Mouse (Mus musculus) heart, postnatal 10 days (tissue): ENCODE data around the gene Ralgps1. TPM values are rescaled to one million over a fixed set of nuclear protein-coding genes. Genes with fewer than 3 reads are reported as not detected.
"Not testable (repeated sequence)": the region's sequence is repeated elsewhere in the genome, so short reads cannot be mapped to it uniquely, and the experiment has no call there.

Experiments used
- DNase-seq, 2 experiments: peaks; one replicate each; pipeline ENCODE4 v3.0.0; 2021
- intact Hi-C: fragments of 180-260 bp; cut with DNase I; formaldehyde crosslinking; loops from one replicate; pipeline ENCODE4 v1.15.1; 2025
- total RNA-seq, 2 experiments: library from RNA; stranded (reverse); gene quantifications; 2 replicates each; pipeline ENCODE4 v1.2.3; 2021

The Ralgps1 gene
- total RNA-seq, 2 experiments from 2014 or later, result 6.7 to 9.0 TPM

- DNase-seq, result peak in 1 of 2 experiments; percentile 46
- intact Hi-C loops, result no loop called here
These were observed 151.0 kb downstream of the Ralgps1 start for GRCm38 (mm10) chr2:33220246-33220645.

DNA sequence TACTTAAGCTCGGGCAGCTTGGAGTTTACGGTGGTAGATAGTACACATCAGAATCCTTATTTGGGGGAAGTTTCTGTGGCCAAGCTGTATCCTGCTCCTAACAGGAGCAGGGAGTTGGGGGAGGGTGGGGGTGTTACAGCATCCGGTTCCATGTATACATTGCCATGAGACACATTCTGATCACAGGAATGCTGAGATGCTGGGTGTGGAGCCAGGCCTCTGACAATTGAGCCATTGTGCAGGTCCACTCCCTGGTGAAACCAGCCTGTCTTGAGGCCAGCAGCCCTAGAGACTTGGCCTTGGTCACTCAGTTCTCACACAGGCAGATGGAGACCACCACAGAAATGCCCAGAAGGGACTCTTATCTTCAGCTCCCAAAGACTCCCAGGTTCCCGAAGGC lies 151.6 kb downstream of the Ralgps1 start:
- no peak for DNase-seq
- intact Hi-C loops, result loop anchor here (2.0 to 5.0 kb wide), 3 partner anchors 42 to 129 kb away; no protein-coding TSS in a partner anchor

GRCm38 (mm10) chr2:33218903-33219625 lies 152.2 kb downstream of the Ralgps1 start:
- peak; percentile 60 to 66 for DNase-seq
- intact Hi-C loops, result loop anchor here (2.0 to 5.0 kb wide), 3 partner anchors 42 to 130 kb away; no protein-coding TSS in a partner anchor

DNA sequence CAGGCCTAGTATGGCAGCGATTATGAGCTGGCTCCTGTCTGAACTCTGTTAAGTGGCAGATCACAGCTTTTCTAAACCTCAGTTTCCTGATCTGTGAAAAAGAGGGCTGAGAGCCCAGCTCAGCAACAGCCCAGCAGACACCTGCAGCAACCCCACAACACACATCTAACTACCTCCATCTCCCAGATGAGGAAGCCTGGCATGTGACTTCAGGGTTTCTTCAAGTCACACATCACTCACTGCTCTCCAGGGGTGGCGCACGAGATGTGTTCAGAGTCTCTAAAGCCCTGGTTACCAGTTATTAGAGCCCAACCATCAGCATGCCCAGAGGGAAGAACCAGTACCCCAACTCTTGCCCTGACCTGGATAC lies 153.9 kb downstream of the Ralgps1 start:
- intact Hi-C loops, result loop anchor here (2.0 to 5.0 kb wide), 2 partner anchors 40 to 63 kb away; no protein-coding TSS in a partner anchor
- no peak for DNase-seq

DNA sequence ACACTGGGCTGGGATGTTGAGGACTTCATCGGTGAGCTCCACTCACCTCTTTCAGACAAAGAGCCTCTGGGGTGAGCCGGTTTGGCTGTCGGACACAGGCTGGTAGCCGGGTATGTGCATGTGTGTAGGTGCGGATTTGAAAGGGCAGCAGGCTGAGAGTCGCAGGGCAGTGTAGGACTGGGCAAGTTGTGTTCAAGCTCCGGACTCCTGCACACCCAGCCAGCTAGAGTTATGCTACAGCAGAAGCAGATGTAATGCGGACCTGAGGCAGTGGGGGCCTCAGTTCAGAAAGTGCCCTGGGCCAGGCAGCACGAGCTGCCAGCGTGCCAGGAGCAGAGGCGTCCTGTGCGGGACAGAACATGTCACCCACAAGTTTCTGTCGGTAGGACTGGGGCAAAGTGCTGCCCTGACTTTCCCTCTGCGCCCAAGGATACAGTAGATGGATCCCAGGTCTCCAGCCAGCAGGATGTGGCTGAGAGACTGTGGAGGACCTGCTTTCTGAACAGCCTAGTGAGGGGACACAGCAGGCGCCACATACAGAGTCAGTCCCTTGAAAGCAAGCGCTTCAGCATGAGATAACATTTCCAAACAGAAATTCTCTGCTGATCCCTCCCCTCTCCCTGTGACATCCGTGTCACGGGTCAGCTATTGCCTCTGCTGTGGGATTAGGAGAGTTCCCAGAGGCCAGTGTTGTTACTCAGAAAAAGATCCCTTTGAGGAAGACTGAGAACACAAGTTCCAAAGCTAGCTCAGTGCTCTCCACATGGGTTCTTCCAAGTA lies 154.5 kb downstream of the Ralgps1 start:
- peak; percentile 57 to 64 for DNase-seq

GRCm38 (mm10) chr2:33215700-33216509 lies 155.4 kb downstream of the Ralgps1 start, which contains the start of gene Angptl2:
Gene Angptl2, plus strand, starts transcription at chr2:33216069.
- DNase-seq, result peak; percentile 94 to 95
- intact Hi-C loops, result loop anchor here (2.0 to 5.0 kb wide), 2 partner anchors 39 to 61 kb away; no protein-coding TSS in a partner anchor

More for the DNA sequence above, 154.5 kb downstream of the Ralgps1 start:
- intact Hi-C loops, result loop anchor here (2.0 to 5.0 kb wide), 2 partner anchors 40 to 62 kb away; no protein-coding TSS in a partner anchor

- no peak for DNase-seq
- intact Hi-C loops, result loop anchor here (5.0 kb wide), 1 partner anchor 38 kb away; no protein-coding TSS in a partner anchor
These were observed 156.0 kb downstream of the Ralgps1 start for GRCm38 (mm10) chr2:33215177-33215699.

DNA sequence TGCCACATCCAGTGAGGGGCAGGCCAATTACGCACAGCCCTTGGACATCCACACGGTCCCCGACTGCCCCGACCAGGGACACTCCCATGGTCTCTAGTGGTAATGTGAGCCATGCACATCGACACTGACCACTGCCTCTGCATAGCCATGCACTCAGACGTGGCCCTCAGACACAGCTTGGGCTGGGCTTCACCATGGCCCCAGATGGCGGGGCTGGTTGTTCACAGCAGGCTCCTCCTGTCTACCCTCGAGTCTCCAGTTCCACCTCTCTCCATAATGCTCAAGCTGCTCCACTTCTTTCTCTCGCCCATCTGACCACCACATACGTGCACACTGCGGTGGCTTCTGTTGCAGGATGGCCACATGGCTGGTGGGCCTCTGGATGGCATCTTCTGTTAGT lies 160.0 kb downstream of the Ralgps1 start:
- intact Hi-C loops, DNase-seq: not testable (repeated sequence)

DNA sequence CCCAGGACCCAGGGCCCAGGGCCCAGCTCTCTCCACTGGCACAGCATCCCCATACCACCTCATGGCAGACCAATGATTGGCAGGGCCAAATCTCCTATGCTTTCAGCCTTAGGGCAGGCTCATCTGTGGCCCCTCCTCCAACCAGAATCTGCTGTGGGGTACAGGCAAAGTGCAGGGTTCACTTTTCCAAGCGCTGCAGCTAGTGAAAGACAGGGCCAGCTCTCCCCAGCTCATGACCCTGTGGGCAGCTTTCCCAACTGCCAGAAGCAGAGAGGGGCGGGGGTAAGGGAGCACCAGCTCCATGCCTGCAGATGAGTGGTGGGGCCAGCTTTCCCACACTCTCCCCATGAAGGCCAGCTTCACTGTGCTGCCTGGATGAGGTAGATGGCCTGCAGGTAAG lies 160.4 kb downstream of the Ralgps1 start:
- intact Hi-C loops, result no loop called here
- DNase-seq, result no peak

DNA sequence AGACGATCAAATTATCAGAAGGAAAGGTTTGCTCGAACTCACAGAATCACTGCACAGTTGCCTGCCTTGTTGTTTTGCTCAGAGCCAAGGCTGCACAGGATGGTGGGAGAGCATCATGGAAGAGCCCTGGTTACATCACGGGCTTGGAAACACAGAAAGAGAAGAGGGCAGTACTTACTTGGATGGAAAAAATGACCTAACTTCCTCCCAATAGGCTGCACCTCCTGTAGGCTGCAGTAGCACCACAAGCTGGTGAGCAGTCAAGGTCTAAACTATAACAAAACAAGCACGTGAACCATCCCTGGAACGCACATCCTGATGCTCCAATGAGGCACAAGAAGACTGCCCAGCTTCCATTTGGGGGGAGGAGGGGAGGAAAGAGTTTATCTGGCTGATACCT lies 163.2 kb downstream of the Ralgps1 start:
- intact Hi-C loops, result no loop called here
- no peak for DNase-seq

DNA sequence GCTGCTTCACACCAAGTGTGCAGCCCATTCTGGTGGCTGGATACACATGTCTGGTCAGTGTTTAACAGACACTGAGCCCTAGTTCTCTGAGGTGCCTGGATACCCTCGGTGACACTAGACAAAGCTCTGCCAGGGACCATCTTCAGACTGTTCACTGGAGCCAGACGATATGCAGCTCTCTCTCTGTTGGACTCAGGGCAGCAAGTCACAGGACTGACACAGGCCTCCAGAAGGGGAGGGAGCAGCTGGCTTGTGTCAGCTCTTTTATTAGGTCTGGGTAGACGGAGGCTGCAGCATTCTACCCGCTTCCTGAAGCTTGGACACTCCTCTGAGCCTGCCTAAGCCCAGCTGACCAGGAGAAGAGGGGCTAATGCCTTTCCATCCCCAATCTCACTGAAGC lies 164.2 kb downstream of the Ralgps1 start:
- intact Hi-C loops, result no loop called here
- DNase-seq, result peak; percentile 74 to 79

DNA sequence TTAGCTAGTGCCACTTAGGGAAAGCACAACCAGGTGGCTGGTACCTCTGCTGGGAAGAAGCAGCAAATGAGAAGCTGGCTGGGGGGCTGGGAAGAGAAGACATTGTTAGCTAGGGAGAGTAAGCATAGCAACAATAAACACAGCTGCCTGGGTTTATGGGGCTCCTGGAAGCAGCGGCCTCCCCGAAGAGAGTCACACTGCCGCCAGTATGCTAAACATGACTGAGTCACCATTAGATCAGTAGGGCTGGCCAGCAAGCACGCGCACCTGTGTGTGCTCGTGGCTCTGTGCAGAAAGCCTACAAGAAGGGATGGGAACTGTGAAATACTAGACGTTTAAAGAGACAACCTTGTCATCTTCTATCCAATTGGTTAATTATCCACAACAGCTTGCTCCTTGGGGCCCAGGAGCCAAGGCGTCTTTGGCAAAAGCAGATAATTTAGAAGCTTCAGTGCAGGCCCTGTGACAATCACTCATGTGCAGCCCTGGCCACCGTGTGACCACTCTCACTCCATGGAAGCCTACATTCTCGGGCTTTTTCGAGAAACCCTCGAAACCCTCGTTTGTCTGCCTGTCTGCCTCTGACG lies 165.3 kb downstream of the Ralgps1 start:
- intact Hi-C loops, result no loop called here
- no peak for DNase-seq

- intact Hi-C loops, result loop anchor here (5.0 kb wide), 1 partner anchor 48 kb away; no protein-coding TSS in a partner anchor
- no peak for DNase-seq
These were observed 166.3 kb downstream of the Ralgps1 start for GRCm38 (mm10) chr2:33204980-33205379.

GRCm38 (mm10) chr2:33203284-33203683 lies 168.0 kb downstream of the Ralgps1 start:
- intact Hi-C loops, result loop anchor here (5.0 kb wide), 1 partner anchor 46 kb away; no protein-coding TSS in a partner anchor
- peak in 1 of 2 experiments; percentile 63 for DNase-seq

DNA sequence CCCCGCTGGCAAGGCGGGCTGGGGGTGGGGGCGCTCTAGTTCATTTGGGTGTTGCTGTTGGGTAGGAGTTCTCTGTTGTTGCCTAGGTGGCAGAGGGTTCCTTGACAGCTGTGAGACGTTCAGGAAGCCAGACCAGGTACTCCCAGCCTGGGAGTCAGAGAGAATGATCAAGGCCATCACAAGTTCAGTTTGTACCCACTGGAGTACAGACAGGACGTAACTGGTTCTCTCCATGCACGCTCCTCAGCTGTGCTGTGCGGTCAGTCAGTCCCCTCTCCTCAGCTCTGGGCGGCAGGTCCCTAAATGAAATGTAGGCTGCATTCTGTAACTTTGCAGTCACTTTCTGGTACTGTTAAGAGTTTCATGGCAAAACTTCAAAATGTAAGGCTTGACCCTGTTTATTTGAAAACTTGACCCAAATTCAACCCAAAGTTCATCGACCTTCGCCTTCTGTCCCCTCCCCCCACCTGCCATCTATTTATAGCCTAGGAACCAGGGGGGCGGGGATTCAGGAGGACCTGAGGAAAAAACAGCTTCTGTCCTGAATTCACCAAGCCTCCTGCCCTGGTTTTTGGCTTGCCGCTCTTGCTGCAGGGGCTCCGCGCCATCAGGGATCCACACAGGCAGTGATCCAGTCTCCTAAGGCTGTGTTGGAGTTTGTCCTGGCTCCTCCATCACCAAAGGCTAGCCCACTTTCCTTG lies 170.8 kb downstream of the Ralgps1 start:
- DNase-seq, result peak in 1 of 2 experiments; percentile 68
- intact Hi-C loops, result loop anchor here (5.0 kb wide), 1 partner anchor 43 kb away; no protein-coding TSS in a partner anchor

GRCm38 (mm10) chr2:33189976-33190375 lies 181.3 kb downstream of the Ralgps1 start:
- DNase-seq, result no peak
- intact Hi-C loops, result no loop called here

DNA sequence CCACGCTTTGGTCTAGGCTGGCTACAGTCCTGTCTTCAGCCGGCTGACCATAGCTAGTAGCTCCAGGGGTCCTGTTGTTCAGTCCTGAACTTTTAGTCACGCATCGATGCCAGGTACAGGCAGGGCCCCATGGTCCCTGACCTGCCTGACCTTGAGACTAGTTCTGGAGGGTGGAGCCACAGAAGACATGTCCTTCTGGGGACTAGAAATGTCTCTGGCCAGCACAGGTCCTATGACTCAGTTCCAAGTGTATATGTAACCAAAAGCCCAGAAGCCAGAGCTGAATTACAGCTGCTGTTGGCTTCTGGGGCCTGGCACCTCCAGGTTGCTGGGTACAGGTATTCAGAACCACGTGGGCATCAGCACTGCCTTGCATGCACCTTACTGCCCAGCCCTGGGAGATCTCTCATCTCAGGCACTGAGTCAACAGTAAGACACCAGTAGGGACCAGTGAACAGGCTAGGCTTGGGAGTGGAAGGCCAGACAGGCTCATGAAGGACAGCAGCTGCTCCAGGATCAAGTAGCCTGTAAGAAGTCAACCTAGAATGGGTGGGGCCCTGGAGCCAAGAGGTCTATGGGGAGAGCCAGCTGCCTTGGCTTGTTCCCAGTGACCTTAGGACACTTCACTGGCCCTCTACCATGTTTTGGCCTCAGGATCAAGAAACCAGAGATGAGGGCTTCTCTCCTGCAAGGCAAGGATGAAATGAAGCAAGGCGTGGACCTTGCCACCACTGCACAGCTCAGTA lies 182.2 kb downstream of the Ralgps1 start:
- intact Hi-C loops, result no loop called here
- DNase-seq, result no peak

- intact Hi-C loops, result no loop called here
- peak in 1 of 2 experiments; percentile 64 for DNase-seq
These were observed 183.4 kb downstream of the Ralgps1 start for GRCm38 (mm10) chr2:33187874-33188273.
